Mouse (Mus musculus) lung, embryonic 16.5 days (tissue): ENCODE measurements at regions not wholly inside any gene's neighbourhood (a gene's known extent, or its start where the extent isn't known, plus 50 kb on each side); places are given as distances from the start of the nearest gene placed in this dataset.

Source experiments
- ATAC-seq: fragments of 200-750 bp; cut with Nextera tagmentation; 2 replicates; pipeline ENCODE4 v1.8.0; 2017; ENCODE audit warnings: low read depth, mild to moderate bottlenecking, moderate library complexity
- H3K27ac ChIP-seq: fragments of 300-500 bp; sonication (generic); 2 replicates; pipeline ENCODE4 v1.5.1; 2014; ENCODE audit warnings: mild to moderate bottlenecking, control low read depth, low read length
- H3K27me3 ChIP-seq: fragments of 300-500 bp; sonication (generic); 2 replicates; pipeline ENCODE4 v1.6.1; 2014; ENCODE audit warnings: low read depth, low read length, mixed read lengths; ENCODE audit not compliant: control insufficient read depth, insufficient read depth
- H3K36me3 ChIP-seq: fragments of 300-500 bp; sonication (generic); 2 replicates; pipeline ENCODE4 v1.6.1; 2014; ENCODE audit warnings: low read length; ENCODE audit not compliant: control insufficient read depth, insufficient read depth
- H3K4me1 ChIP-seq: fragments of 300-500 bp; sonication (generic); replicated peaks from 2 replicates; pipeline ENCODE4 v1.6.1; 2014; ENCODE audit warnings: low read length, mixed read lengths; ENCODE audit not compliant: control insufficient read depth, insufficient read depth
- H3K4me2 ChIP-seq: fragments of 300-500 bp; sonication (generic); 2 replicates; pipeline ENCODE4 v1.6.1; 2014; ENCODE audit warnings: low read depth, low read length, control low read depth
- H3K4me3 ChIP-seq: fragments of 300-500 bp; sonication (generic); 2 replicates; pipeline ENCODE4 v1.5.1; 2014; ENCODE audit warnings: mild to moderate bottlenecking, low read length, control low read depth
- H3K9ac ChIP-seq: fragments of 300-500 bp; sonication (generic); 2 replicates; pipeline ENCODE4 v1.6.1; 2014; ENCODE audit warnings: low read length, control low read depth
- H3K9me3 ChIP-seq: fragments of 300-500 bp; sonication (generic); 2 replicates; pipeline ENCODE4 v1.6.1; 2016; ENCODE audit warnings: low read length; ENCODE audit not compliant: control insufficient read depth
- WGBS: fragments of 180-500 bp; shearing (Covaris S2); extraction: QIAGEN DNeasy Blood & Tissue Kit; methylation state at CpG from one replicate; pipeline ENCODE4 v1.1.7; 2014; 5-methylcytosine and 5-hydroxymethylcytosine counted together

- H3K9me3 ChIP-seq: no peaks in the 10 kb centered on the region
- H3K4me3 ChIP-seq: no peak overlapping the region
- 0 out of 2 replicates have a peak overlapping the region, but pooled peaks have one; percentile 20 for H3K4me2 ChIP-seq
- no peak overlapping the region for H3K9ac ChIP-seq
- ATAC-seq: peak; percentile 86
- peak overlapping the region; percentile 66 for H3K27ac ChIP-seq
- H3K36me3 ChIP-seq: no peaks in the 10 kb centered on the region
- no peaks in the 10 kb centered on the region for H3K27me3 ChIP-seq
- H3K4me1 ChIP-seq: peaks cover 9% of the 10 kb centered on the region
- WGBS: 34% methylated on average over 5 of the region's 5 CpGs
These were observed 185.2 kb upstream of the Meis1 start for GRCm38 (mm10) chr11:19203968-19204367.

- Histone ChIP-seq H3K9me3 (no peaks in the 10 kb centered on the region), H3K27me3 (no peaks in the 10 kb centered on the region), H3K4me1 (peaks cover 9% of the 10 kb centered on the region), H3K9ac (no peak overlapping the region), H3K4me2 (0 out of 2 replicates have a peak overlapping the region, but pooled peaks have one; percentile 20), H3K36me3 (no peaks in the 10 kb centered on the region), H3K27ac (peak overlapping the region; percentile 66), H3K4me3 (peak overlapping the region; percentile 5; the same call in 1 of the 2 replicates)
- WGBS: 33% methylated on average over 7 of the region's 7 CpGs
- peak; percentile 70 for ATAC-seq
These were observed 185.7 kb upstream of the Meis1 start for GRCm38 (mm10) chr11:19204521-19204920.

- H3K4me3 ChIP-seq: no peak overlapping the region
- no peaks in the 10 kb centered on the region for H3K27me3 ChIP-seq
- H3K27ac ChIP-seq: peak overlapping the region; percentile 66
- no peak overlapping the region for H3K4me2 ChIP-seq
- peaks cover 9% of the 10 kb centered on the region for H3K4me1 ChIP-seq
- no peak overlapping the region for H3K9ac ChIP-seq
- no peak for ATAC-seq
- no peaks in the 10 kb centered on the region for H3K9me3 ChIP-seq
- no peaks in the 10 kb centered on the region for H3K36me3 ChIP-seq
These were observed 186.4 kb upstream of the Meis1 start for GRCm38 (mm10) chr11:19205174-19205573.

GRCm38 (mm10) chr11:19219476-19219875, 200.7 kb upstream of the Meis1 start:
- Histone ChIP-seq H3K27ac (no peak overlapping the region), H3K4me1 (no peaks in the 10 kb centered on the region), H3K4me3 (no peak overlapping the region), H3K9me3 (no peaks in the 10 kb centered on the region), H3K9ac (no peak overlapping the region), H3K27me3 (no peaks in the 10 kb centered on the region), H3K36me3 (no peaks in the 10 kb centered on the region), H3K4me2 (no peak overlapping the region)
- 82% methylated on average over 3 of the region's 3 CpGs for WGBS
- no peak for ATAC-seq

- ATAC-seq: no peak
- H3K9me3 ChIP-seq: no peaks in the 10 kb centered on the region
- no peak overlapping the region for H3K27ac ChIP-seq
- H3K27me3 ChIP-seq: no peaks in the 10 kb centered on the region
- WGBS: 100% methylated on average over 1 of the region's 1 CpGs
- no peak overlapping the region for H3K4me2 ChIP-seq
- no peaks in the 10 kb centered on the region for H3K4me1 ChIP-seq
- no peaks in the 10 kb centered on the region for H3K36me3 ChIP-seq
- no peak overlapping the region for H3K4me3 ChIP-seq
- no peak overlapping the region for H3K9ac ChIP-seq
These were observed 202.7 kb upstream of the Meis1 start for GRCm38 (mm10) chr11:19221442-19221841.

- no peak overlapping the region for H3K9ac ChIP-seq
- H3K9me3 ChIP-seq: no peaks in the 10 kb centered on the region
- H3K4me2 ChIP-seq: no peak overlapping the region
- no peak overlapping the region for H3K4me3 ChIP-seq
- no peak overlapping the region for H3K27ac ChIP-seq
- H3K4me1 ChIP-seq: no peaks in the 10 kb centered on the region
- 70% methylated on average over 2 of the region's 2 CpGs for WGBS
- H3K36me3 ChIP-seq: no peaks in the 10 kb centered on the region
- ATAC-seq: no peak
- H3K27me3 ChIP-seq: no peaks in the 10 kb centered on the region
These were observed 208.0 kb upstream of the Meis1 start for GRCm38 (mm10) chr11:19226756-19227155.

GRCm38 (mm10) chr11:19227716-19228115, 208.9 kb upstream of the Meis1 start:
- Histone ChIP-seq H3K4me2 (no peak overlapping the region), H3K9ac (no peak overlapping the region), H3K27ac (no peak overlapping the region), H3K4me1 (no peaks in the 10 kb centered on the region), H3K4me3 (no peak overlapping the region), H3K36me3 (no peaks in the 10 kb centered on the region), H3K9me3 (0 out of 2 replicates have a peak, but pooled peaks cover under 1% of the 10 kb centered on the region), H3K27me3 (no peaks in the 10 kb centered on the region)
- no peak for ATAC-seq
- WGBS: 70% methylated on average over 4 of the region's 4 CpGs

GRCm38 (mm10) chr11:19246390-19247114, 227.8 kb upstream of the Meis1 start:
- no peak overlapping the region for H3K4me3 ChIP-seq
- ATAC-seq: no peak
- no peaks in the 10 kb centered on the region for H3K9me3 ChIP-seq
- no peaks in the 10 kb centered on the region for H3K36me3 ChIP-seq
- H3K27me3 ChIP-seq: no peaks in the 10 kb centered on the region
- WGBS: 82% methylated on average over 11 of the region's 11 CpGs
- no peak overlapping the region for H3K4me2 ChIP-seq
- no peak overlapping the region for H3K27ac ChIP-seq
- no peaks in the 10 kb centered on the region for H3K4me1 ChIP-seq
- H3K9ac ChIP-seq: no peak overlapping the region

- Histone ChIP-seq H3K4me1 (no peaks in the 10 kb centered on the region; the same call in 1 of the 2 replicates), H3K9ac (no peak overlapping the region), H3K4me2 (no peak overlapping the region), H3K36me3 (no peaks in the 10 kb centered on the region), H3K27ac (no peak overlapping the region), H3K4me3 (no peak overlapping the region), H3K27me3 (no peaks in the 10 kb centered on the region), H3K9me3 (no peaks in the 10 kb centered on the region)
- WGBS: 39% methylated on average over 5 of the region's 5 CpGs
- ATAC-seq: no peak
These were observed 234.8 kb upstream of the Meis1 start for GRCm38 (mm10) chr11:19253605-19254004.
